Mouse (Mus musculus): ENCODE results near the gene Krtap31-1. TPM values are rescaled to one million over a fixed set of nuclear protein-coding genes. Genes with fewer than 3 reads are reported as not detected.
"Not testable (repeated sequence)": the region's sequence is repeated elsewhere in the genome, so short reads cannot be mapped to it uniquely, and the experiment has no call there.

The Krtap31-1 gene
- not detected in 2 replicates for polyA plus RNA-seq (2012; rRNA removed)

GRCm38 (mm10) chr11:99907620-99908019 is at the start of gene Krtap31-1:
Gene Krtap31-1 (plus strand): TSS chr11:99907920.
- DNase-seq (ENCODE audit: extremely low spot score in 1 of 2, low spot score in 1 of 2), result no peak

GRCm38 (mm10) chr11:99858761-99859160 is 49.0 kb upstream of the Krtap31-1 start:
- peak in 1 of 2 experiments; percentile 4 for DNase-seq (ENCODE audit: extremely low spot score in 1 of 2, low spot score in 1 of 2)

GRCm38 (mm10) chr11:99864176-99864575 is 43.5 kb upstream of the Krtap31-1 start, which contains the start of gene Gm11559:
Gene Gm11559 (plus strand): TSS chr11:99864476.
- DNase-seq (ENCODE audit: extremely low spot score in 1 of 2, low spot score in 1 of 2), result not testable (repeated sequence)

GRCm38 (mm10) chr11:99873089-99873488 is 34.6 kb upstream of the Krtap31-1 start, which contains the start of gene Krtap9-1:
Gene Krtap9-1 (plus strand): TSS chr11:99873389.
- DNase-seq (ENCODE audit: extremely low spot score in 1 of 2, low spot score in 1 of 2), result not testable (repeated sequence)

GRCm38 (mm10) chr11:99878887-99879286 is 28.8 kb upstream of the Krtap31-1 start, which contains the start of gene Gm11567:
Gene Gm11567 (plus strand): TSS chr11:99879187.
- not testable (repeated sequence) for DNase-seq (ENCODE audit: extremely low spot score in 1 of 2, low spot score in 1 of 2)

- DNase-seq (ENCODE audit: extremely low spot score in 1 of 2, low spot score in 1 of 2), result no peak
These were observed 6.7 kb downstream of the Krtap31-1 start, which contains the start of gene Gm11565 for GRCm38 (mm10) chr11:99914451-99914850. Gene Gm11565 (plus strand): TSS chr11:99914751.

GRCm38 (mm10) chr11:99935991-99936390 is 28.3 kb downstream of the Krtap31-1 start, which contains the start of gene Krtap31-2:
Gene Krtap31-2 (plus strand): TSS chr11:99936291.
- no peak for DNase-seq (ENCODE audit: extremely low spot score in 1 of 2, low spot score in 1 of 2)

GRCm38 (mm10) chr11:99937751-99938264 is 30.1 kb downstream of the Krtap31-1 start:
- DNase-seq (ENCODE audit: extremely low spot score in 1 of 2, low spot score in 1 of 2), result no peak

GRCm38 (mm10) chr11:99948175-99948574 is 40.5 kb downstream of the Krtap31-1 start, which contains the start of gene Krtap9-5:
Gene Krtap9-5 (plus strand): TSS chr11:99948475.
- no peak for DNase-seq (ENCODE audit: extremely low spot score in 1 of 2, low spot score in 1 of 2)

Other genes starting within 250 kb of the Krtap31-1 start
- gene Gm11563, start 249.0 kb upstream of the Krtap31-1 start, polyA plus RNA-seq (2012; rRNA removed), result not detected in 2 replicates
- not detected in 2 replicates for gene Krtap4-6, start 242.0 kb upstream of the Krtap31-1 start, polyA plus RNA-seq (2012; rRNA removed)
- gene Gm14190, start 217.2 kb upstream of the Krtap31-1 start, polyA plus RNA-seq (2012; rRNA removed), result not detected in 2 replicates
- gene Gm14180, start 173.6 kb upstream of the Krtap31-1 start, polyA plus RNA-seq (2012; rRNA removed), result not detected in 2 replicates
- not detected in 2 replicates for gene Gm11595, start 135.0 kb upstream of the Krtap31-1 start, polyA plus RNA-seq (2012; rRNA removed)
- not detected in 2 replicates for gene Krtap4-8, start 127.2 kb upstream of the Krtap31-1 start, polyA plus RNA-seq (2012; rRNA removed)
- not detected in 2 replicates for gene Krtap4-9, start 122.7 kb upstream of the Krtap31-1 start, polyA plus RNA-seq (2012; rRNA removed)
- gene Gm11596, start 114.5 kb upstream of the Krtap31-1 start, polyA plus RNA-seq (2012; rRNA removed), result not detected in 2 replicates
- not detected in 2 replicates for gene Gm11569, start 109.0 kb upstream of the Krtap31-1 start, polyA plus RNA-seq (2012; rRNA removed)
- gene Gm11554, start 103.5 kb upstream of the Krtap31-1 start, polyA plus RNA-seq (2012; rRNA removed), result not detected in 2 replicates
- gene Krtap4-13, start 98.0 kb upstream of the Krtap31-1 start, polyA plus RNA-seq (2012; rRNA removed), result not detected in 2 replicates
- not detected in 2 replicates for gene Gm11564, start 92.3 kb upstream of the Krtap31-1 start, polyA plus RNA-seq (2012; rRNA removed)
- gene 2300003K06Rik, start 69.9 kb upstream of the Krtap31-1 start, polyA plus RNA-seq (2012; rRNA removed), result not detected in 2 replicates
- gene Krtap4-16, start 56.3 kb upstream of the Krtap31-1 start, polyA plus RNA-seq (2012; rRNA removed), result not detected in 2 replicates
- not detected in 2 replicates for gene Gm11568, start 50.0 kb upstream of the Krtap31-1 start, polyA plus RNA-seq (2012; rRNA removed)
- gene Gm11559, start 43.4 kb upstream of the Krtap31-1 start, polyA plus RNA-seq (2012; rRNA removed), result not detected in 2 replicates
- gene Krtap9-1, start 34.5 kb upstream of the Krtap31-1 start, polyA plus RNA-seq (2012; rRNA removed), result not detected in 2 replicates
- not detected in 2 replicates for gene Gm11567, start 28.7 kb upstream of the Krtap31-1 start, polyA plus RNA-seq (2012; rRNA removed)
- not detected in 2 replicates for gene Gm11565, start 6.8 kb downstream of the Krtap31-1 start, polyA plus RNA-seq (2012; rRNA removed)
- gene Krtap31-2, start 28.4 kb downstream of the Krtap31-1 start, polyA plus RNA-seq (2012; rRNA removed), result not detected in 2 replicates
- not detected in 2 replicates for gene Krtap9-5, start 40.6 kb downstream of the Krtap31-1 start, polyA plus RNA-seq (2012; rRNA removed)
- not detected in 2 replicates for gene Krtap29-1, start 71.1 kb downstream of the Krtap31-1 start, polyA plus RNA-seq (2012; rRNA removed)
- gene Krtap16-1, start 78.7 kb downstream of the Krtap31-1 start, polyA plus RNA-seq (2012; rRNA removed), result 0.08 TPM in 1 of 2 replicates, not detected in the other
- not detected in 2 replicates for gene Krtap17-1, start 86.1 kb downstream of the Krtap31-1 start, polyA plus RNA-seq (2012; rRNA removed)
- not detected in 2 replicates for gene Krt33a, start 108.3 kb downstream of the Krtap31-1 start, polyA plus RNA-seq (2012; rRNA removed)
- not detected in 2 replicates for gene Krt33b, start 121.9 kb downstream of the Krtap31-1 start, polyA plus RNA-seq (2012; rRNA removed)
- not detected in 2 replicates for gene Krt34, start 133.6 kb downstream of the Krtap31-1 start, polyA plus RNA-seq (2012; rRNA removed)
- gene Krt31, start 142.6 kb downstream of the Krtap31-1 start, polyA plus RNA-seq (2012; rRNA removed), result not detected in 2 replicates
- 0.06 TPM in 1 of 2 replicates, not detected in the other for gene Krt32, start 180.3 kb downstream of the Krtap31-1 start, polyA plus RNA-seq (2012; rRNA removed)
- not detected in 2 replicates for gene Krt35, start 188.3 kb downstream of the Krtap31-1 start, polyA plus RNA-seq (2012; rRNA removed)
- not detected in 2 replicates for gene Krt36, start 197.7 kb downstream of the Krtap31-1 start, polyA plus RNA-seq (2012; rRNA removed)
- gene Krt13, start 213.6 kb downstream of the Krtap31-1 start, polyA plus RNA-seq (2012; rRNA removed), result not detected in 2 replicates
- not detected in 2 replicates for gene Krt15, start 228.0 kb downstream of the Krtap31-1 start, polyA plus RNA-seq (2012; rRNA removed)
- gene Krt19, start 240.7 kb downstream of the Krtap31-1 start, polyA plus RNA-seq (2012; rRNA removed), result 1.6 and 3.7 TPM in 2 replicates

Data from frontal cortex, adult 2 months (tissue).